Mouse (Mus musculus) forebrain, embryonic 15.5 days (tissue): Measurements from ENCODE around the gene Gk. TPM values are rescaled to one million over a fixed set of nuclear protein-coding genes. Genes with fewer than 3 reads are reported as not detected.
A peak's percentile ranks its signal among the peaks of the same experiment; 100 is the strongest.

Experiments used
- ATAC-seq: fragments of 200-750 bp; cut with Nextera tagmentation; replicated peaks from 2 replicates; pipeline ENCODE4 v1.8.0; 2017; ENCODE audit warnings: mild to moderate bottlenecking, moderate TSS enrichment, moderate library complexity
- H3K27ac ChIP-seq: fragments of 300-500 bp; sonication (generic); replicated peaks from 2 replicates; pipeline ENCODE4 v1.5.1; 2015; ENCODE audit warnings: mild to moderate bottlenecking, inconsistent platforms
- H3K27me3 ChIP-seq: fragments of 300-500 bp; sonication (generic); 2 replicates; pipeline ENCODE4 v1.6.1; 2015; ENCODE audit warnings: inconsistent platforms
- H3K36me3 ChIP-seq: fragments of 300-500 bp; sonication (generic); 2 replicates; pipeline ENCODE4 v1.6.1; 2015; ENCODE audit warnings: mild to moderate bottlenecking, inconsistent platforms
- H3K4me1 ChIP-seq: fragments of 300-500 bp; sonication (generic); 2 replicates; pipeline ENCODE4 v1.6.1; 2015; ENCODE audit warnings: inconsistent platforms
- H3K4me2 ChIP-seq: fragments of 300-500 bp; sonication (generic); replicated peaks from 2 replicates; pipeline ENCODE4 v1.6.1; 2015; ENCODE audit warnings: mild to moderate bottlenecking, inconsistent platforms
- H3K4me3 ChIP-seq: fragments of 300-500 bp; sonication (generic); 2 replicates; pipeline ENCODE4 v1.5.1; 2015; ENCODE audit warnings: mild to moderate bottlenecking, inconsistent platforms
- H3K9ac ChIP-seq: fragments of 300-500 bp; sonication (generic); replicated peaks from 2 replicates; pipeline ENCODE4 v1.6.1; 2015; ENCODE audit warnings: mild to moderate bottlenecking, inconsistent platforms
- H3K9me3 ChIP-seq: fragments of 300-500 bp; sonication (generic); 2 replicates; pipeline ENCODE4 v1.6.1; 2016; ENCODE audit warnings: inconsistent platforms
- WGBS: fragments of 180-500 bp; shearing (Covaris S2); methylation state at CpG from one replicate; pipeline ENCODE4 v1.1.7; 2015; ENCODE audit warnings: mixed read lengths; 5-methylcytosine and 5-hydroxymethylcytosine counted together
- polyA plus RNA-seq: library from polyadenylated mRNA; unstranded; fragments of >200 nt; fragmentation: Nextera tagmentation; extraction: Ambion mirVana; gene quantifications from 2 replicates; pipeline ENCODE4 v1.2.1, GENCODE M21; 2015

The Gk gene
- 7.6 and 8.6 TPM in 2 replicates for polyA plus RNA-seq

GRCm38 (mm10) chrX:85776544-85777087 lies at the start of gene Gk:
TSS of gene Gk (minus strand) at chrX:85776819.
- Histone ChIP-seq H3K4me2 (peak within 1 kb of the TSS; percentile 61), H3K27ac (peak within 1 kb of the TSS; percentile 86), H3K4me3 (peak within 1 kb of the TSS; percentile 54), H3K9me3 (no peaks in the 10 kb centered on the region), H3K36me3 (no peaks in the 10 kb centered on the region), H3K4me1 (no peaks in the 10 kb centered on the region), H3K27me3 (no peaks in the 10 kb centered on the region), H3K9ac (peak within 1 kb of the TSS; percentile 61)
- WGBS = 17% methylated on average over 42 of the region's 45 CpGs
- peak; percentile 99 for ATAC-seq

DNA sequence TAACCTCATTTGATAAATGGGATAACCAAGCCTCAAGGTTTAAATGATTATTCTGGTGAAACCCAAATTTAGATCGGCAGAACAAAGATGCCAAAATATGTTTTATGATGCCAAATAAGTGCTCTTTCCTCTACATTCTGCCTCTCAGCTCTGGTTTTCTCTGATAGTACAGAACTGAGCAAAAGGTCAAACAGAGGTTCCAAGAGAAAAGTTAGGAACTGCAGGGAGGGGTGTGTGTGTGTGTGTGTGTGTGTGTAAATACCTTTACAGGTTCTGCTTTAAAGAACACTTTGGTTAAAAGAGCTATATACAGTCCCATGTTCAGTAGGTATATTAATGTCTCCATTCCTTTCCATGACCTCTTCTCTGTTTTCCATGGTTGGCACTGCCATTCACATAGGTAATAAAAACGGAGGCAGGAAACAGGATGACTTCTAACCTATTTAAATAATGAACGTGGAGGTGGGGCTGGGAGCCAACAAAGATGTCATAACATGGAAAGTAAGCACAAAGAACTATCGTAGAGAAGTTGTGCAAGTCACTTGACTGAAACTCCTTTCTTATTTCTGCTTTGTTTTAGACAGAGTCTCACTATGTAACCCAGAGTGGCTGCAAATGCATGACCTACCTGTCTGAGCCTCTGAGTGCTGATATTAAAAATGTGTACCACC lies 28.2 kb upstream of the Gk start:
- no peaks in the 10 kb centered on the region for H3K9me3 ChIP-seq
- no peak overlapping the region for H3K9ac ChIP-seq
- H3K4me3 ChIP-seq = no peak overlapping the region
- H3K27ac ChIP-seq = no peak overlapping the region
- ATAC-seq = no peak
- H3K27me3 ChIP-seq = no peaks in the 10 kb centered on the region
- no peaks in the 10 kb centered on the region for H3K36me3 ChIP-seq
- WGBS = 85% methylated on average over 4 of the region's 4 CpGs
- no peak overlapping the region for H3K4me2 ChIP-seq
- no peaks in the 10 kb centered on the region for H3K4me1 ChIP-seq

DNA sequence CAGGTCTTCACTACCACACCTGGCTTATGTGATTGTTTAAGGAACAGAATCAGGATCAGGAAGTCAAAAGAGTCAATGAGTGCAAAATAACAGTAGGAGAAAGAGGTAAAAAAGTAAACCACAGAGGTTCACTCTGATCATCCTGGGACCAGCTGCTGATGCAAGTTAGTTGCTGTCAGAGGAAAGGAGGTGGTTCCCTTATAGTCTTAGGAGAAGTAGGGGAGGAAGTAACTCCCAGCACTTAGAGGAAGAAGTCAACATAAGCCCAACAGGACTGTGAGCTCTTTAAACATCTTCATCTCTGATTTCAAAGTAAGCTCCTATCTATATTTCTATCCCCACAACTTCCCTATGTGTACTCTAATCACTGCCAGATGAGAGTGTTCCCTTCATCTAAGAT lies 26.4 kb upstream of the Gk start:
- H3K4me1 ChIP-seq = no peaks in the 10 kb centered on the region
- H3K27ac ChIP-seq = no peak overlapping the region
- H3K4me2 ChIP-seq = no peak overlapping the region
- H3K9me3 ChIP-seq = no peaks in the 10 kb centered on the region
- ATAC-seq = no peak
- H3K4me3 ChIP-seq = no peak overlapping the region
- no peak overlapping the region for H3K9ac ChIP-seq
- H3K36me3 ChIP-seq = no peaks in the 10 kb centered on the region
- no peaks in the 10 kb centered on the region for H3K27me3 ChIP-seq

- 90% methylated on average over 2 of the region's 2 CpGs for WGBS
- H3K9me3 ChIP-seq = no peaks in the 10 kb centered on the region
- H3K27ac ChIP-seq = no peak overlapping the region
- no peaks in the 10 kb centered on the region for H3K4me1 ChIP-seq
- H3K4me2 ChIP-seq = no peak overlapping the region
- H3K4me3 ChIP-seq = no peak overlapping the region
- H3K9ac ChIP-seq = no peak overlapping the region
- no peaks in the 10 kb centered on the region for H3K36me3 ChIP-seq
- ATAC-seq = no peak
- H3K27me3 ChIP-seq = no peaks in the 10 kb centered on the region
Measured at GRCm38 (mm10) chrX:85797449-85797848, 20.8 kb upstream of the Gk start.

- no peaks in the 10 kb centered on the region for H3K4me1 ChIP-seq
- H3K27ac ChIP-seq = no peak overlapping the region
- no peak overlapping the region for H3K9ac ChIP-seq
- no peak overlapping the region for H3K4me2 ChIP-seq
- H3K9me3 ChIP-seq = no peaks in the 10 kb centered on the region
- no peaks in the 10 kb centered on the region for H3K36me3 ChIP-seq
- ATAC-seq = no peak
- no peaks in the 10 kb centered on the region for H3K27me3 ChIP-seq
- WGBS = 90% methylated on average over 3 of the region's 3 CpGs
- no peak overlapping the region for H3K4me3 ChIP-seq
Measured at GRCm38 (mm10) chrX:85778346-85778745, 1.7 kb upstream of the Gk start.

DNA sequence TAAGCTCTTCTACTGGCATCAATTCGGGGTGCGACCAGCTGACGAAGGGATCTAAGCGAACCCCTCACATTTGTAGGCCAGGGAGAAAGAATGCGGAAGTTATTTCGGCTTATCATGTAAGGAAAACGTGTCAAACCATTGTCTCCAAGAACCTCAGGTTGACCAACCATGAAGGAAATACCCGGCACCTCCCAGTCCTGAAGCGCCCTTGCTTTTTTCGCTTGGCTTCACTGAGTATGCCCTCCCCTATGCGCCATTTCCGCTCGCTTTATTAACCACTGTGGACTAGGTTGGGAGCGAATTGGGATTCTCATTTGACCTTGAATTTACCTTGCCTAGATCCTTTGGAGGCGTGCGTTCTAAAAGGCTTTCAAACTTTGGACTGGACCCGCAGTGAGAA lies 522 bp upstream of the Gk start:
- H3K9me3 ChIP-seq = no peaks in the 10 kb centered on the region
- no peaks in the 10 kb centered on the region for H3K36me3 ChIP-seq
- ATAC-seq = peak; percentile 46
- WGBS = 26% methylated on average over 17 of the region's 17 CpGs
- H3K27me3 ChIP-seq = no peaks in the 10 kb centered on the region
- peak overlapping the region; percentile 61 for H3K9ac ChIP-seq
- no peaks in the 10 kb centered on the region for H3K4me1 ChIP-seq
- H3K4me3 ChIP-seq = peak overlapping the region; percentile 54
- peak overlapping the region; percentile 41 for H3K4me2 ChIP-seq
- peak overlapping the region; percentile 86 for H3K27ac ChIP-seq

GRCm38 (mm10) chrX:85775879-85776543 lies 608 bp downstream of the Gk start:
- Histone ChIP-seq H3K4me2 (peak overlapping the region; percentile 61), H3K36me3 (no peaks in the 10 kb centered on the region), H3K4me1 (no peaks in the 10 kb centered on the region), H3K27me3 (no peaks in the 10 kb centered on the region), H3K27ac (peak overlapping the region; percentile 56), H3K4me3 (peak overlapping the region; percentile 54), H3K9ac (peak overlapping the region; percentile 54), H3K9me3 (no peaks in the 10 kb centered on the region)
- 26% methylated on average over 22 of the region's 22 CpGs for WGBS
- ATAC-seq = no peak

GRCm38 (mm10) chrX:85771303-85771702 lies 5.3 kb downstream of the Gk start:
- Histone ChIP-seq H3K4me3 (no peak overlapping the region), H3K4me2 (no peak overlapping the region), H3K9ac (no peak overlapping the region), H3K27me3 (no peaks in the 10 kb centered on the region), H3K36me3 (no peaks in the 10 kb centered on the region), H3K9me3 (no peaks in the 10 kb centered on the region), H3K27ac (no peak overlapping the region), H3K4me1 (no peaks in the 10 kb centered on the region)
- WGBS = 88% methylated on average over 3 of the region's 3 CpGs
- no peak for ATAC-seq

GRCm38 (mm10) chrX:85770747-85771146 lies 5.9 kb downstream of the Gk start:
- Histone ChIP-seq H3K4me2 (no peak overlapping the region), H3K4me3 (no peak overlapping the region), H3K4me1 (no peaks in the 10 kb centered on the region), H3K9me3 (no peaks in the 10 kb centered on the region), H3K27ac (no peak overlapping the region), H3K27me3 (no peaks in the 10 kb centered on the region), H3K9ac (no peak overlapping the region), H3K36me3 (no peaks in the 10 kb centered on the region)
- WGBS = 92% methylated on average over 3 of the region's 3 CpGs
- ATAC-seq = no peak

DNA sequence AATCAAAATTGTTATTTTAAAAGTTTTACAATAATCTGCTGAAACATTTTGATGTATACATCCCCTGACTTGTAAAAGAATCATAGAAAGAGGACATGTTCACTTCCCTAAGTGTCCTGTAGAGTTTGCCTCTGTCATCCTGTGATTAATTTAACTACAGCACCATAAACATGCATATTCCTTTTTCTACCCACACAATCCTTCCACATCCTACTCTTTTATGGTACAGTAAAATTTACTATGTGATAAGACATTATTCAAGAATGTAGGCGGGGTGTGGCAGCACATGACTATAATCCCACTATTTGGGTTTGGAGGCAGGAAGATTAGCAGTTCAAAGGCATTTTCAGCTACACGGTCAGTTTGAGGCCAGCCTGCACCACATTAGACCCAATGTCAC lies 8.0 kb downstream of the Gk start:
- H3K4me2 ChIP-seq = no peak overlapping the region
- no peak overlapping the region for H3K27ac ChIP-seq
- 85% methylated on average over 2 of the region's 2 CpGs for WGBS
- H3K4me3 ChIP-seq = no peak overlapping the region
- H3K4me1 ChIP-seq = no peaks in the 10 kb centered on the region
- no peaks in the 10 kb centered on the region for H3K36me3 ChIP-seq
- H3K9me3 ChIP-seq = no peaks in the 10 kb centered on the region
- ATAC-seq = no peak
- no peak overlapping the region for H3K9ac ChIP-seq
- no peaks in the 10 kb centered on the region for H3K27me3 ChIP-seq

DNA sequence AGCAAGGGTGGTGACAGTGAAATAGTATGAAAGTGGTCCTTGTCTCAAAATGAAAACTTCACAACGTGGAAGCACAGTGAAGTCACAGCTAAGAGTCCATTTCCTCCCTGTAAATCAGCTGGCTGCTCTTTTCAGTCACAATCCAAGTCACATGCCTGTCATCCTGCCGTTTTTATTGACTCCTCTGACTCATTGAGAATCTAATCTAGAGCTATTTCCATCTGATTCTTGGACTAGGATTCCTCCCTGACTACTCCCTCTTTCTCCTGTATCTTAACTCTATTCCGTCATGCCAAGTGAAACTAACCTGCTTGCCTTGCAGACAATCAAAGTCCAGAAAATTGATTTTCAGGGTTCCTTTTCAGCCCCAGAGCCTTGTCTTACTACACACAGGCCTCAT lies 20.6 kb downstream of the Gk start:
- no peak overlapping the region for H3K4me3 ChIP-seq
- no peak overlapping the region for H3K27ac ChIP-seq
- H3K4me1 ChIP-seq = no peaks in the 10 kb centered on the region
- 71% methylated on average over 3 of the region's 3 CpGs for WGBS
- no peaks in the 10 kb centered on the region for H3K36me3 ChIP-seq
- H3K9ac ChIP-seq = no peak overlapping the region
- no peak for ATAC-seq
- H3K27me3 ChIP-seq = no peaks in the 10 kb centered on the region
- H3K4me2 ChIP-seq = no peak overlapping the region
- H3K9me3 ChIP-seq = no peaks in the 10 kb centered on the region

GRCm38 (mm10) chrX:85743837-85744236 lies 32.8 kb downstream of the Gk start:
- Histone ChIP-seq H3K4me3 (no peak overlapping the region), H3K36me3 (no peaks in the 10 kb centered on the region), H3K4me1 (no peaks in the 10 kb centered on the region), H3K4me2 (no peak overlapping the region), H3K27ac (no peak overlapping the region), H3K9me3 (no peaks in the 10 kb centered on the region), H3K9ac (no peak overlapping the region), H3K27me3 (no peaks in the 10 kb centered on the region)
- 72% methylated on average over 3 of the region's 3 CpGs for WGBS
- ATAC-seq = no peak
